Mouse (Mus musculus): ENCODE measurements around the gene Cntn3.

DNA sequence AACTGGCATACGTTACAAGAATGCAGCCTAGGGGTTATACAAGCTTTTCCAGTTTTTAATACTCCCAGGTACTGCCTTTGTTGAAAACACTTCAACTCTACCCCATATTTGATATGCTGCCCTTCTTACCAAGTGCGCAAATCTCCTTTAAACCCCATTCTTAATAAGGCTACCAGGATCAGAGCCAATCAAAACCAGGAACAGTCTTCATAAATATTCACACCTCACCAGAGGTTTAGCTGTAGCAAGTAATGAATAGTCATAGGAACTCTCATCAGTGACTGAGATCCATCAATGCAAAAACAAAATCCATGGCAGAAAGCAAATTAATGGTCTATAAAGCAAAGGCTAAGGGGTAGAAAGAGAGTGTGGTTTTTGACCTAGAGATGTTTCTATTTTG lies 10.7 kb upstream of the Cntn3 start:
- TF ChIP-seq GATA1 (IDR thresholded peaks at IDR 0.05; ENCODE audit: borderline replicate concordance, low read length) = no peak
- no peak for TF ChIP-seq FLI1 (IDR thresholded peaks at IDR 0.05; ENCODE audit: low read length)

Data from megakaryocyte, embryonic 14.5 days (primary cell).